Mouse (Mus musculus) CH12.LX (cell line): ENCODE measurements at regions not wholly inside any gene's neighbourhood (a gene's known extent, or its start where the extent isn't known, plus 50 kb on each side); places are given as distances from the start of the nearest gene placed in this dataset.

Source experiments
- DNase-seq: peaks from one replicate; pipeline ENCODE4 v3.0.0-alpha.2; 2013; ENCODE audit errors: extremely low read depth
- H3K27ac ChIP-seq: 2 replicates; pipeline ENCODE4 v1.5.1; 2012; ENCODE audit warnings: low read depth, mild to moderate bottlenecking, control low read depth, moderate library complexity; ENCODE audit not compliant: insufficient read depth
- H3K27me3 ChIP-seq: replicated peaks from 2 replicates; pipeline ENCODE3; 2012; ENCODE audit warnings: inconsistent platforms
- H3K36me3 ChIP-seq, 2 experiments: replicated peaks in 1 of 2; 2 replicates each; pipeline versions ENCODE3 to v1.6.1; 2012; ENCODE audit warnings: inconsistent platforms in 1 of 2, low read length in 1 of 2, mild to moderate bottlenecking in 1 of 2, mixed read lengths in 1 of 2, moderate library complexity in 1 of 2; ENCODE audit not compliant: control insufficient read depth in 1 of 2, insufficient read depth in 1 of 2
- H3K4me1 ChIP-seq, 2 experiments: 2 replicates each; pipeline ENCODE4 v1.6.1; 2012; ENCODE audit warnings: inconsistent platforms in 1 of 2, moderate library complexity in 1 of 2; ENCODE audit not compliant: insufficient read depth in 2 of 2, control insufficient read depth in 1 of 2
- H3K4me2 ChIP-seq: 2 replicates; pipeline ENCODE4 v1.6.1; 2012; ENCODE audit warnings: low read depth, mild to moderate bottlenecking, control low read depth; ENCODE audit not compliant: poor library complexity, insufficient read depth, severe bottlenecking
- H3K4me3 ChIP-seq, 3 experiments: fragments of 150-350 bp in 1 of 3; sonication (generic) in 1 of 3; replicated peaks in 1 of 3; 2 replicates each; pipeline versions ENCODE3 to v1.5.1; 2011 to 2012; ENCODE audit warnings: low read depth in 2 of 3, low read length in 2 of 3, mild to moderate bottlenecking in 2 of 3, moderate library complexity in 2 of 3, control low read depth in 1 of 3, improper control_type of control experiment in 1 of 3, inconsistent platforms in 1 of 3, mixed read lengths in 1 of 3; ENCODE audit not compliant: poor library complexity in 1 of 3
- H3K79me2 ChIP-seq: replicated peaks from 2 replicates; pipeline ENCODE4 v1.6.1; 2012; ENCODE audit warnings: mild to moderate bottlenecking, moderate library complexity; ENCODE audit not compliant: control insufficient read depth, poor library complexity, insufficient read depth, severe bottlenecking; ENCODE audit errors: extremely low read depth
- H3K9ac ChIP-seq: 2 replicates; pipeline ENCODE4 v1.6.1; 2012; ENCODE audit warnings: low read depth, mild to moderate bottlenecking, control low read depth, moderate library complexity; ENCODE audit not compliant: insufficient read depth
- H3K9me3 ChIP-seq: replicated peaks from 2 replicates; pipeline ENCODE3; 2012; ENCODE audit warnings: low read length, inconsistent platforms, mixed read lengths
- BHLHE40 ChIP-seq: IDR thresholded peaks from 2 replicates; pipeline ENCODE4 v1.6.1; 2011; ENCODE audit warnings: mild to moderate bottlenecking, low read depth, low read length, improper control_type of control experiment
- CHD1 ChIP-seq: IDR thresholded peaks from 2 replicates; pipeline ENCODE4 v1.6.1; 2012; ENCODE audit warnings: low read depth, low read length, improper control_type of control experiment, inconsistent platforms
- E2F4 ChIP-seq: IDR thresholded peaks from 2 replicates; pipeline ENCODE4 v1.6.1; 2011; ENCODE audit warnings: low read depth, low read length, improper control_type of control experiment; ENCODE audit not compliant: insufficient replicate concordance
- ELF1 ChIP-seq: IDR thresholded peaks from 2 replicates; pipeline ENCODE4 v1.6.1; 2014; ENCODE audit warnings: low read depth, mild to moderate bottlenecking, inconsistent platforms, low read length, improper control_type of control experiment
- EP300 ChIP-seq: IDR thresholded peaks from 2 replicates; pipeline ENCODE4 v1.6.1; 2011; ENCODE audit warnings: low read length, improper control_type of control experiment
- ETS1 ChIP-seq: conservative IDR thresholded peaks from 2 replicates; pipeline ENCODE4 v1.6.1; 2012; ENCODE audit warnings: low read depth, mild to moderate bottlenecking, inconsistent platforms, low read length, improper control_type of control experiment, moderate library complexity
- GABPA ChIP-seq: IDR thresholded peaks from 2 replicates; pipeline ENCODE4 v1.6.1; 2012; ENCODE audit warnings: low read depth, low read length, improper control_type of control experiment, inconsistent platforms; ENCODE audit not compliant: insufficient replicate concordance
- HCFC1 ChIP-seq: IDR thresholded peaks from 2 replicates; pipeline ENCODE4 v1.6.1; 2012; ENCODE audit warnings: low read depth, mild to moderate bottlenecking, inconsistent platforms, low read length, improper control_type of control experiment
- IRF4 ChIP-seq: IDR thresholded peaks from 2 replicates; pipeline ENCODE4 v1.6.1; 2014; ENCODE audit warnings: low read depth, mild to moderate bottlenecking, inconsistent platforms, low read length, improper control_type of control experiment
- JUN ChIP-seq: IDR thresholded peaks from 2 replicates; pipeline ENCODE4 v1.6.1; 2011; ENCODE audit warnings: low read depth, mild to moderate bottlenecking, low read length, improper control_type of control experiment, moderate library complexity; ENCODE audit not compliant: insufficient read depth
- JUND ChIP-seq: conservative IDR thresholded peaks from 2 replicates; pipeline ENCODE4 v1.6.1; 2011; ENCODE audit warnings: low read depth, low read length, improper control_type of control experiment
- KAT2A ChIP-seq: IDR thresholded peaks from 2 replicates; pipeline ENCODE4 v1.6.1; 2012; ENCODE audit warnings: low read length, improper control_type of control experiment, inconsistent platforms; ENCODE audit not compliant: insufficient replicate concordance
- MAFK ChIP-seq: IDR thresholded peaks from 2 replicates; pipeline ENCODE4 v1.6.1; 2011; ENCODE audit warnings: low read length, improper control_type of control experiment; ENCODE audit not compliant: insufficient replicate concordance
- MAZ ChIP-seq: IDR thresholded peaks from 2 replicates; pipeline ENCODE4 v1.6.1; 2012; ENCODE audit warnings: low read depth, mild to moderate bottlenecking, inconsistent platforms, low read length, improper control_type of control experiment, moderate library complexity
- MEF2A ChIP-seq: IDR thresholded peaks from 2 replicates; pipeline ENCODE4 v1.6.1; 2014; ENCODE audit warnings: low read depth, mild to moderate bottlenecking, inconsistent platforms, low read length, improper control_type of control experiment, borderline replicate concordance
- MYC ChIP-seq: IDR thresholded peaks from 2 replicates; pipeline ENCODE4 v1.6.1; 2011; ENCODE audit warnings: low read depth, mild to moderate bottlenecking, improper control_type of control experiment, low read length
- NELFE ChIP-seq: IDR thresholded peaks from 2 replicates; pipeline ENCODE4 v1.6.1; 2011; ENCODE audit warnings: low read depth, low read length, improper control_type of control experiment
- NRF1 ChIP-seq: IDR thresholded peaks from 2 replicates; pipeline ENCODE4 v1.6.1; 2014; ENCODE audit warnings: low read depth, mild to moderate bottlenecking, inconsistent platforms, low read length, improper control_type of control experiment, moderate library complexity
- PAX5 ChIP-seq: IDR thresholded peaks from 2 replicates; pipeline ENCODE4 v1.6.1; 2012; ENCODE audit warnings: low read length, inconsistent platforms, mixed read lengths
- POLR2A ChIP-seq: IDR thresholded peaks from 2 replicates; pipeline ENCODE4 v1.6.1; 2011; ENCODE audit warnings: low read depth, mild to moderate bottlenecking, improper control_type of control experiment, low read length
- RAD21 ChIP-seq: IDR thresholded peaks from 2 replicates; pipeline ENCODE4 v1.6.1; 2011; ENCODE audit warnings: low read depth, mild to moderate bottlenecking, low read length, improper control_type of control experiment, moderate library complexity
- RCOR1 ChIP-seq: conservative IDR thresholded peaks from 2 replicates; pipeline ENCODE4 v1.6.1; 2012; ENCODE audit warnings: low read depth, mild to moderate bottlenecking, inconsistent platforms, low read length, improper control_type of control experiment
- SIN3A ChIP-seq: IDR thresholded peaks from 2 replicates; pipeline ENCODE4 v1.6.1; 2012; ENCODE audit warnings: low read length, improper control_type of control experiment, inconsistent platforms
- SMC3 ChIP-seq: IDR thresholded peaks from 2 replicates; pipeline ENCODE4 v1.6.1; 2011; ENCODE audit warnings: low read depth, low read length, improper control_type of control experiment
- USF1 ChIP-seq: IDR thresholded peaks from 2 replicates; pipeline ENCODE4 v1.6.1; 2014; ENCODE audit warnings: low read depth, mild to moderate bottlenecking, inconsistent platforms, low read length, improper control_type of control experiment
- USF2 ChIP-seq: conservative IDR thresholded peaks from 2 replicates; pipeline ENCODE4 v1.6.1; 2011; ENCODE audit warnings: low read depth, low read length, improper control_type of control experiment
- ZC3H11A ChIP-seq: IDR thresholded peaks from 2 replicates; pipeline ENCODE4 v1.6.1; 2012; ENCODE audit warnings: low read depth, mild to moderate bottlenecking, inconsistent platforms, low read length, improper control_type of control experiment
- ZKSCAN1 ChIP-seq: IDR thresholded peaks from 2 replicates; pipeline ENCODE4 v1.6.1; 2012; ENCODE audit warnings: low read depth, inconsistent platforms, low read length, improper control_type of control experiment, borderline replicate concordance
- ZNF384 ChIP-seq: IDR thresholded peaks from 2 replicates; pipeline ENCODE4 v1.6.1; 2012; ENCODE audit warnings: low read depth, low read length, improper control_type of control experiment, inconsistent platforms
- dilution Hi-C: fragments of 300-500 bp; cut with MboI; formaldehyde crosslinking; loops from 2 replicates; pipeline ENCODE4 v1.14.3; 2020; ENCODE audit warnings: low sequenced_read_pairs; ENCODE audit not compliant: extremely low pct_unique_long_range_greater_than_20kb, extremely low pct_ligation_motif_present
- in situ Hi-C: fragments of 300-500 bp; cut with MboI; formaldehyde crosslinking; loops from 3 replicates; pipeline ENCODE4 v1.14.3; 2019; ENCODE audit warnings: low sequenced_read_pairs, low pct_ligation_motif_present, low pct_unique_long_range_greater_than_20kb, mixed read lengths

GRCm38 (mm10) chr16:90626035-90626670 is 101.1 kb downstream of the Mis18a start:
- peaks cover 13% of the 10 kb centered on the region for H3K27me3 ChIP-seq
- H3K27ac ChIP-seq: no peak overlapping the region
- no peaks in the 10 kb centered on the region for H3K36me3 ChIP-seq
- TF ChIP-seq USF1 (no peak), E2F4 (no peak), GABPA (no peak), CHD1 (no peak), BHLHE40 (no peak), JUN (no peak), RAD21 (no peak), ETS1 (no peak), NRF1 (no peak), MYC (no peak), ZKSCAN1 (no peak), RCOR1 (no peak), ELF1 (no peak), PAX5 (no peak)
- TF ChIP-seq, all 38 proteins: peak for 0
- dilution Hi-C loops: no loop called here
- no peaks in the 10 kb centered on the region for H3K4me1 ChIP-seq
- in situ Hi-C loops: no loop called here
- no peaks in the 10 kb centered on the region for H3K79me2 ChIP-seq
- no peak overlapping the region for H3K9ac ChIP-seq
- no peak for DNase-seq
- no peak overlapping the region for H3K4me2 ChIP-seq
- no peak overlapping the region for H3K4me3 ChIP-seq
- H3K9me3 ChIP-seq: peaks cover 35% of the 10 kb centered on the region

- in situ Hi-C loops: no loop called here
- H3K79me2 ChIP-seq: no peaks in the 10 kb centered on the region
- no peaks in the 10 kb centered on the region for H3K36me3 ChIP-seq
- H3K9me3 ChIP-seq: peaks cover 41% of the 10 kb centered on the region
- no peaks in the 10 kb centered on the region for H3K4me1 ChIP-seq
- H3K4me2 ChIP-seq: no peak overlapping the region
- DNase-seq: no peak
- H3K27ac ChIP-seq: no peak overlapping the region
- TF ChIP-seq MYC (no peak), GABPA (no peak), IRF4 (no peak), ZC3H11A (no peak), ETS1 (no peak), SMC3 (no peak), BHLHE40 (no peak), MAZ (no peak), ELF1 (no peak), ZNF384 (no peak), NELFE (no peak), SIN3A (no peak), JUND (no peak), EP300 (no peak), POLR2A (no peak), KAT2A (no peak), USF2 (no peak), MAFK (no peak), MEF2A (no peak), HCFC1 (no peak)
- no peak overlapping the region for H3K4me3 ChIP-seq
- dilution Hi-C loops: no loop called here
- peaks cover 6% of the 10 kb centered on the region for H3K27me3 ChIP-seq
- no peak overlapping the region for H3K9ac ChIP-seq
Observed at GRCm38 (mm10) chr16:90625301-90626034, 101.7 kb downstream of the Mis18a start.
